Mouse (Mus musculus) liver, postnatal 0 days (tissue): ENCODE data around the gene Gprc5b. TPM values are rescaled to one million over a fixed set of nuclear protein-coding genes. Genes with fewer than 3 reads are reported as not detected.

Experiments used
- ATAC-seq: fragments of 200-750 bp; cut with Nextera tagmentation; 2 replicates; pipeline ENCODE4 v1.8.0; 2017; ENCODE audit warnings: mild to moderate bottlenecking, moderate library complexity
- DNase-seq: peaks from one replicate; pipeline ENCODE4 v3.0.0-alpha.2; 2016
- H3K27ac ChIP-seq: fragments of 300-500 bp; sonication (generic); 2 replicates; pipeline ENCODE4 v1.5.1; 2014; ENCODE audit warnings: antibody characterized with exemption, moderate library complexity, mild to moderate bottlenecking, low read depth
- H3K27me3 ChIP-seq: fragments of 300-500 bp; sonication (generic); 2 replicates; pipeline ENCODE4 v1.6.1; 2014; ENCODE audit warnings: low read length, control low read depth, mixed read lengths; ENCODE audit not compliant: insufficient read depth
- H3K36me3 ChIP-seq: fragments of 300-500 bp; sonication (generic); replicated peaks from 2 replicates; pipeline ENCODE4 v1.6.1; 2014; ENCODE audit warnings: mild to moderate bottlenecking, control low read depth, low read length, moderate library complexity, mixed read lengths; ENCODE audit not compliant: insufficient read depth
- H3K4me1 ChIP-seq: fragments of 300-500 bp; sonication (generic); 2 replicates; pipeline ENCODE4 v1.6.1; 2014; ENCODE audit warnings: antibody characterized with exemption, mild to moderate bottlenecking, control low read depth; ENCODE audit not compliant: insufficient read depth
- H3K4me2 ChIP-seq: fragments of 300-500 bp; sonication (generic); 2 replicates; pipeline ENCODE4 v1.6.1; 2014; ENCODE audit warnings: low read depth, mild to moderate bottlenecking, low read length, moderate library complexity, mixed read lengths
- H3K4me3 ChIP-seq: fragments of 300-500 bp; sonication (generic); 2 replicates; pipeline ENCODE4 v1.5.1; 2014; ENCODE audit warnings: low read depth, low read length
- H3K9ac ChIP-seq: fragments of 300-500 bp; sonication (generic); replicated peaks from 2 replicates; pipeline ENCODE4 v1.6.1; 2014; ENCODE audit warnings: mild to moderate bottlenecking, moderate library complexity
- H3K9me3 ChIP-seq: fragments of 300-500 bp; sonication (generic); 2 replicates; pipeline ENCODE4 v1.6.1; 2016; ENCODE audit warnings: mild to moderate bottlenecking, control low read depth, low read length, mixed read lengths
- CTCF ChIP-seq: sonication (generic); IDR thresholded peaks from 2 replicates; pipeline ENCODE4 v1.5.1; 2016; ENCODE audit warnings: antibody characterized with exemption, low read depth
- EP300 ChIP-seq: IDR thresholded peaks from 2 replicates; pipeline ENCODE4 v1.6.1; 2016; ENCODE audit warnings: antibody characterized with exemption, low read depth, mild to moderate bottlenecking
- WGBS: fragments of 180-500 bp; shearing (Covaris S2); extraction: QIAGEN DNeasy Blood & Tissue Kit; methylation state at CpG from one replicate; pipeline ENCODE4 v1.1.7; 2014; ENCODE audit not compliant: insufficient replicate concordance; 5-methylcytosine and 5-hydroxymethylcytosine counted together
- polyA plus RNA-seq: library from polyadenylated mRNA; unstranded; fragments of >200 nt; fragmentation: Nextera tagmentation; extraction: Ambion mirVana; gene quantifications from 2 replicates; pipeline ENCODE4 v1.2.1, GENCODE M21; 2015

The Gprc5b gene
- polyA plus RNA-seq, 1 experiment from 2014 or later, result 0.20 TPM

DNA sequence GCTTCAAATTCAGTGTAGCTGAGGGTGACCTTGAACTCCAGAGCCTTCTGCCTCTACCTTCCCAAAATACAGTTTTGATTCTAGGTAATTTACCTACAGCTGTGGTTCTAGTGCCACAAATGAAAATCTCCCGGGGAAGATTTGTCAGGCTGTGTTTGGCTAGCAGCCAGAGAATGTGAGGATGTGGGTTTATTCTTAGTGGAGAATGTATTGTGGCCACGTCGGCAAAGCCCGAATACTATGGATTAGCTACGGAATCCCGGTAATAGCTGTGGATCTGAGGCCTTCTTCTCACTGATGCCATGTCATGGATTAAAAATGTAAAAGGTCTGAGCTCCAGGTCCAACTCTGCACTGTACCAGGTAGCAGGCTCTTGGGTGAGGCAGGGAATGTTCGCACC is 45.3 kb downstream of the Gprc5b start:
- Histone ChIP-seq H3K27ac (no peak overlapping the region), H3K4me1 (no peaks in the 10 kb centered on the region; the same call in 1 of the 2 replicates), H3K36me3 (no peaks in the 10 kb centered on the region), H3K9ac (no peak overlapping the region), H3K4me2 (no peak overlapping the region), H3K9me3 (no peaks in the 10 kb centered on the region), H3K4me3 (no peak overlapping the region), H3K27me3 (no peaks in the 10 kb centered on the region)
- TF ChIP-seq EP300, result no peak
- no peak for TF ChIP-seq CTCF
- ATAC-seq, result no peak
- 75% methylated on average over 7 of the region's 7 CpGs for WGBS
- DNase-seq, result no peak

DNA sequence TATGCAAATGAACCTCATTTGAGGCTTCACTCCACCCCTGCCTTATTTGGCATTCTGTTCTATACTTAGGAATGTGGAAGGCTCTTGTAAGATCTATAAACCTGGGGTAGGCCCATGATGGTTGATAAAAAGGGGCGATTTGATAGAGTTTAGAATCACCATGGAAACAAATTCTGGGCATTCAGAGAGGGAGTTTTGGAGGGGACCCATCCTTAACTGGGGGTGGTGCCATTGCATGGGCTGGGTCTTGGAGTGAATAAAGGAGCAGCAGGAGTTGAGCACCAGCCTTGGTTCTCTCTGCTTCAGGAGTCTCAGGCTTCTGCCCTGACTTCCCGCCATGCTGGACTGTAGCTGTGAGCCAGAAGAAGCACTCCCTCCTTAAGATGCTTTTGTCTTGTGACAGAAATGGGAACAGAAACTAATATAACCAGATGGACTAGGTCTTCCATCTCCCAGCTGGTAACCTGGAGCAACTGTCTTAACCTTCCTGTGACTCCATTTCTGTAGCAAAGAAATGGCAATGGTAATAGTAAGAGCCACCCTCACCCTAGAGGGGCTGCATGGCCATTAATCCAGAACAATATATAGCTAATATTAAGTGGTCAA is 46.2 kb downstream of the Gprc5b start:
- WGBS, result 63% methylated on average over 2 of the region's 2 CpGs
- no peak for DNase-seq
- Histone ChIP-seq H3K27me3 (no peaks in the 10 kb centered on the region), H3K4me2 (no peak overlapping the region), H3K27ac (no peak overlapping the region), H3K4me3 (no peak overlapping the region), H3K9me3 (no peaks in the 10 kb centered on the region), H3K36me3 (no peaks in the 10 kb centered on the region), H3K4me1 (no peaks in the 10 kb centered on the region; the same call in 1 of the 2 replicates), H3K9ac (no peak overlapping the region)
- TF ChIP-seq EP300 (no peak), CTCF (no peak)
- no peak for ATAC-seq

DNA sequence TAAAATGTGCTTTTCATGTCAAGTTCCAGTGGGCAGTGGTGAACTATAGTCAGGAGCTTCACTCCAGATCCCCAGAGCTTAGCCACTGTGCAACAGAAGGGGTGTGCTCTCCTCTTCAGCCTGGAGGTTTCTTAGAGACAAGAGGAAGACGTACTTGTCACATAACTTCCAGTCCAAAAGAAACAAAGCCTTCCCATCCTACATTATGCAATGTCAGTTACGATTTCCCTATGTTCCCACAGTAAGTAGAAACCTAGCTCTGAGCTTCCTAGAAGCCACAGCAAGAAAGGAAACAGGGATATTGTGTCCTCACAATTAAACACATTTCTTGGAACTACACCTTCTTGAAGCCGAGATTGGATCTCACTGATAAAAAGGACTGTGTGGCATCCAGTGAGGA is 47.8 kb downstream of the Gprc5b start:
- H3K9me3 ChIP-seq, result no peaks in the 10 kb centered on the region
- H3K36me3 ChIP-seq, result no peaks in the 10 kb centered on the region
- H3K27ac ChIP-seq, result no peak overlapping the region
- no peak for ATAC-seq
- no peak overlapping the region for H3K4me3 ChIP-seq
- no peak for DNase-seq
- TF ChIP-seq CTCF, result no peak
- no peaks in the 10 kb centered on the region for H3K27me3 ChIP-seq
- no peak overlapping the region for H3K9ac ChIP-seq
- 49% methylated on average over 3 of the region's 3 CpGs for WGBS
- no peak overlapping the region for H3K4me2 ChIP-seq
- H3K4me1 ChIP-seq, result peaks cover 3% of the 10 kb centered on the region; the same call in 1 of the 2 replicates

DNA sequence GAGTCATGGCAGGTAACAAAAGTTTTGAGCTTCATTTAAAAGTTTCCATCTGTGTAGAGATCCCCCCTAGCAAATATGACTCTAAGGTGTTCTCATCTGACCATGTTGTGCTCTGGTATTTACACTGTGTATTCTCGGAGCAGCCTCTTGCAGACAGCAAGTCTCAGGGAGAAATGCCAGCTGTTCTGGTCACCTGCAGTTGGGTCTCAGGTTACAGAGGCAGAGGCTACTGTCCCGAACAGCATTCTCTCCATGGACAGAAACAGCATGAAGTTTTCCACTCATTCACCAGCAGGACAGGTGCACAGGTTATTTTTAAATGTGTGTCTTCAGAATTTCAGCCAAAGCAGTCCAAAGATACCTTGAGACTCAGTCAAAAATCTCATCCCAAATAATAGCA is 50.1 kb downstream of the Gprc5b start:
- H3K4me2 ChIP-seq, result no peak overlapping the region
- H3K4me1 ChIP-seq, result peaks cover 3% of the 10 kb centered on the region; the same call in 1 of the 2 replicates
- H3K27me3 ChIP-seq, result no peaks in the 10 kb centered on the region
- WGBS, result 40% methylated on average over 2 of the region's 2 CpGs
- no peak overlapping the region for H3K4me3 ChIP-seq
- H3K9me3 ChIP-seq, result no peaks in the 10 kb centered on the region
- DNase-seq (no peak), ATAC-seq (no peak)
- TF ChIP-seq CTCF (no peak), EP300 (no peak)
- no peak overlapping the region for H3K27ac ChIP-seq
- no peak overlapping the region for H3K9ac ChIP-seq
- H3K36me3 ChIP-seq, result no peaks in the 10 kb centered on the region

DNA sequence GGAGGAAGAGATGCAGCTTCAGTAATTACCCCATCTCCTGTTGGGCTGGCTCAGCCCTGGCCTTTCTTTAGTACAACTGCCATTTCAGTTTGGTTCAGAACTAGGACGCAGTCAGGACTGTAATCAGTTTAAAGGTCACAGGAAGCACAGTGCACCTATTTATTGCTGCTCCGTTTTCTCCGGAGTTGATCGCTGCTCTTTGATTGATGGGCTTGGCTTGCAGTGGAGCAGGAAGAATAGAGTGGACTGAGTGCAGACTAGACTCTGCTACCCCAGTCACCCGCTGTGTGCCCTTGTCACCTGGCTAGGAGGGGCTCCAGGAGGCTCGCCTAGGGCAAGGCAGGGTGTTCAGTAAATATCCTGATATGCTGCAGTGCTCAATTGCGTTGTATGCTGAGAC is 51.8 kb downstream of the Gprc5b start:
- Histone ChIP-seq H3K4me2 (no peak overlapping the region), H3K4me1 (peaks cover 3% of the 10 kb centered on the region; the same call in 1 of the 2 replicates), H3K4me3 (no peak overlapping the region), H3K27ac (no peak overlapping the region), H3K36me3 (no peaks in the 10 kb centered on the region), H3K27me3 (no peaks in the 10 kb centered on the region), H3K9ac (no peak overlapping the region), H3K9me3 (no peaks in the 10 kb centered on the region)
- TF ChIP-seq EP300, result no peak
- TF ChIP-seq CTCF, result no peak
- WGBS, result 27% methylated on average over 7 of the region's 7 CpGs
- DNase-seq (no peak), ATAC-seq (peak; percentile 53; the same call in 1 of the 2 replicates)

DNA sequence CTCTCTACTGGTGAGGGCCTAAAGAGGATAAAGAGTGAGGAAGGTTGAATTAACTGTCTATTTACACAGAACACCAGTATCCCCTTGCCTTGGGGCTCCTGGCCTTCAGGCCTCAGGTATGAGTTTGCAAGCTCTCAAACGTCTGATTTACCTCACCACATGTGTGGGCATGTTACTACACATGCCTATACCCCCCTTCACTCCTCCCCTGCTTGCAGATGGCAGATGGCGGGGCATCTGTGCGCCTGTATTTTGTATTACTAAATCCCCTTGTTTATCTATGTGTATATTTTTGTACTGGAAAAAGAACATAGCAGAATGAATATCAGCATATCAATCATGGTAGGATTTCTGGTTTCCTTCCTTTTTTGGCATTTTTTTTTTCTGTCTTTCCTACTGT is 52.7 kb downstream of the Gprc5b start:
- Histone ChIP-seq H3K36me3 (no peaks in the 10 kb centered on the region), H3K9ac (no peak overlapping the region), H3K9me3 (no peaks in the 10 kb centered on the region), H3K27me3 (no peaks in the 10 kb centered on the region), H3K4me1 (peaks cover 3% of the 10 kb centered on the region; the same call in 1 of the 2 replicates), H3K4me2 (no peak overlapping the region), H3K27ac (no peak overlapping the region), H3K4me3 (no peak overlapping the region)
- no peak for ATAC-seq
- no peak for TF ChIP-seq EP300
- no peak for TF ChIP-seq CTCF
- DNase-seq, result no peak
- WGBS, result 73% methylated on average over 3 of the region's 3 CpGs
